Mouse (Mus musculus) 3T3-L1 (cell line): ENCODE results near the gene Itga4.

Experiments used
- DNase-seq: peaks from one replicate; pipeline ENCODE4 v3.0.0-alpha.2; 2015; ENCODE audit warnings: low read depth, low spot score

Itga4 gene

GRCm38 (mm10) chr2:79265665-79266064 lies 10.4 kb downstream of the Itga4 start:
- DNase-seq: peak; percentile 72

GRCm38 (mm10) chr2:79266480-79266879 lies 11.3 kb downstream of the Itga4 start:
- no peak for DNase-seq

- DNase-seq: no peak
These were observed 12.0 kb downstream of the Itga4 start for GRCm38 (mm10) chr2:79267181-79267580.

GRCm38 (mm10) chr2:79268863-79269262 lies 13.6 kb downstream of the Itga4 start:
- no peak for DNase-seq

GRCm38 (mm10) chr2:79270034-79270535 lies 14.9 kb downstream of the Itga4 start:
- no peak for DNase-seq

GRCm38 (mm10) chr2:79271838-79272237 lies 16.6 kb downstream of the Itga4 start:
- DNase-seq: no peak

- no peak for DNase-seq
These were observed 23.4 kb downstream of the Itga4 start for GRCm38 (mm10) chr2:79278581-79278980.

GRCm38 (mm10) chr2:79284206-79284605 lies 29.0 kb downstream of the Itga4 start:
- DNase-seq: no peak

- DNase-seq: no peak
These were observed 34.9 kb downstream of the Itga4 start for GRCm38 (mm10) chr2:79290149-79290548.

GRCm38 (mm10) chr2:79291922-79292321 lies 36.7 kb downstream of the Itga4 start:
- DNase-seq: no peak

GRCm38 (mm10) chr2:79292431-79292830 lies 37.2 kb downstream of the Itga4 start:
- DNase-seq: no peak

GRCm38 (mm10) chr2:79302398-79302797 lies 47.2 kb downstream of the Itga4 start:
- no peak for DNase-seq

GRCm38 (mm10) chr2:79307549-79307948 lies 52.3 kb downstream of the Itga4 start:
- DNase-seq: no peak

GRCm38 (mm10) chr2:79309454-79310118 lies 54.4 kb downstream of the Itga4 start:
- DNase-seq: no peak

GRCm38 (mm10) chr2:79312499-79312898 lies 57.3 kb downstream of the Itga4 start:
- no peak for DNase-seq

- DNase-seq: no peak
These were observed 59.9 kb downstream of the Itga4 start for GRCm38 (mm10) chr2:79315108-79315507.

- peak; percentile 38 for DNase-seq
These were observed 61.1 kb downstream of the Itga4 start for GRCm38 (mm10) chr2:79316182-79316880.

- no peak for DNase-seq
These were observed 72.9 kb downstream of the Itga4 start for GRCm38 (mm10) chr2:79328079-79328478.

GRCm38 (mm10) chr2:79334661-79335060 lies 79.4 kb downstream of the Itga4 start:
- no peak for DNase-seq

- peak; percentile 6 for DNase-seq
These were observed 80.9 kb downstream of the Itga4 start for GRCm38 (mm10) chr2:79336141-79336540.

GRCm38 (mm10) chr2:79339003-79339402 lies 83.8 kb downstream of the Itga4 start:
- DNase-seq: no peak

GRCm38 (mm10) chr2:79343115-79343514 lies 87.9 kb downstream of the Itga4 start:
- DNase-seq: no peak
